Mouse (Mus musculus): ENCODE data around the gene B4galt3.
A peak's percentile ranks its signal among the peaks of the same experiment; 100 is the strongest.

DNA sequence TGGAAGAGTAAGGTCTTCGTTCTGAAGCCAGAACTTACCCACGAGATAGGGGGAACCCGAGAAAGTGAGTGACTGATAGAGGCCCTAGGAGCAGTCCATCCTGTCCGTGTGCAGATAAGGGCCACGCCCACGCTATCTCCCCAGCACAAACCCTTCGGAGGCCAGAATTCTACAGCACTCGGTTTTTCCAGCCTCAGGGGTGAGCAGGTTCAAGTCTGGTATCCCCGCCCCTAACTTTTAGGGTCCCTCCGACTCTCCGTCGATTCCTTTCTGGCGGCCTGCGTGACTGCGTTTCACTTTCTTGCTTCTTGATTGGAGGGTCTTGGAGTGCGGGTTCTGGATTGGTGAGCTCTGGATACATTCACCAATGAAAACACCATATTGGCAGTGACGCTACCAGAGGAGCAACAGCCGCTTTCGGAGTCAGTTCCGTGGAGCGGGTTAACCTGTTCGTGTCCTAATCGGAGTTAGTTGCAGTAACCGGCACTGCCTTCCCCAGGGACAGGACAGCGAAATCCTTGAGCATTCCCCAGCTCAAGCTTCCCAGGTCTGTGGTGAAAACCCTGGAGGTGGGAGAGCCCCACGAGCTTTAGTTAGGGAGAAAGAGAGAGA lies 10.9 kb downstream of the B4galt3 start, which contains the start of gene Ppox:
- TF ChIP-seq GATA1 (IDR thresholded peaks at IDR 0.05; ENCODE audit: low read length), result peak; percentile 96
- TF ChIP-seq TAL1 (IDR thresholded peaks at IDR 0.05; ENCODE audit: low read length), result peak; percentile 92

Measured in erythroblast, embryonic 14.5 days (primary cell).